Mouse (Mus musculus) hindlimb bud, embryonic 11.5 days (tissue): ENCODE measurements around the gene Qrich2.
A peak's percentile ranks its signal among the peaks of the same experiment; 100 is the strongest.

Experiments used
- DNase-seq: peaks from one replicate; pipeline ENCODE4 v3.0.0-alpha.2; 2012; ENCODE audit warnings: low read depth, low spot score; ENCODE audit errors: extremely low spot score

The Qrich2 gene

GRCm38 (mm10) chr11:116447822-116448221 lies 18.2 kb downstream of the Qrich2 start:
- DNase-seq, result no peak

- DNase-seq, result no peak
Measured at GRCm38 (mm10) chr11:116446308-116446887, 19.6 kb downstream of the Qrich2 start.

GRCm38 (mm10) chr11:116445596-116446307 lies 20.3 kb downstream of the Qrich2 start:
- DNase-seq, result peak; percentile 86

GRCm38 (mm10) chr11:116443935-116444334 lies 22.1 kb downstream of the Qrich2 start:
- DNase-seq, result no peak

- no peak for DNase-seq
Measured at GRCm38 (mm10) chr11:116443311-116443710, 22.7 kb downstream of the Qrich2 start.

GRCm38 (mm10) chr11:116442867-116443177 lies 23.2 kb downstream of the Qrich2 start:
- DNase-seq, result no peak

- no peak for DNase-seq
Measured at GRCm38 (mm10) chr11:116442129-116442866, 23.7 kb downstream of the Qrich2 start.

- no peak for DNase-seq
Measured at GRCm38 (mm10) chr11:116440408-116441068, 25.5 kb downstream of the Qrich2 start.

GRCm38 (mm10) chr11:116439269-116440240 lies 26.5 kb downstream of the Qrich2 start:
- DNase-seq, result no peak

GRCm38 (mm10) chr11:116437541-116437940 lies 28.5 kb downstream of the Qrich2 start:
- no peak for DNase-seq

GRCm38 (mm10) chr11:116436725-116437331 lies 29.2 kb downstream of the Qrich2 start:
- no peak for DNase-seq

GRCm38 (mm10) chr11:116435992-116436724 lies 29.9 kb downstream of the Qrich2 start:
- DNase-seq, result no peak

- no peak for DNase-seq
Measured at GRCm38 (mm10) chr11:116434967-116435752, 30.9 kb downstream of the Qrich2 start.

- no peak for DNase-seq
Measured at GRCm38 (mm10) chr11:116434287-116434966, 31.6 kb downstream of the Qrich2 start.

GRCm38 (mm10) chr11:116433356-116434286 lies 32.4 kb downstream of the Qrich2 start, which contains the start of gene Ubald2:
Ubald2 (plus strand) TSS chr11:116434094.
- peak; percentile 99 for DNase-seq

GRCm38 (mm10) chr11:116432593-116433355 lies 33.3 kb downstream of the Qrich2 start:
- DNase-seq, result no peak
